Mouse (Mus musculus) heart, embryonic 16.5 days (tissue): ENCODE measurements around the gene Rps19bp1. TPM values are rescaled to one million over a fixed set of nuclear protein-coding genes. Genes with fewer than 3 reads are reported as not detected.

Experiments used
- ATAC-seq: fragments of 200-750 bp; cut with Nextera tagmentation; replicated peaks from 2 replicates; pipeline ENCODE4 v1.8.0; 2017; ENCODE audit warnings: moderate number of reproducible peaks; ENCODE audit not compliant: insufficient read depth, low FRiP score; ENCODE audit errors: extremely low read depth
- H3K27ac ChIP-seq: fragments of 300-500 bp; sonication (generic); 2 replicates; pipeline ENCODE4 v1.5.1; 2014; ENCODE audit warnings: mild to moderate bottlenecking, low read length, control low read depth, moderate library complexity
- H3K27me3 ChIP-seq: fragments of 300-500 bp; sonication (generic); 2 replicates; pipeline ENCODE4 v1.6.1; 2014; ENCODE audit warnings: low read length, mixed read lengths; ENCODE audit not compliant: control insufficient read depth, insufficient read depth
- H3K36me3 ChIP-seq: fragments of 300-500 bp; sonication (generic); 2 replicates; pipeline ENCODE4 v1.6.1; 2014; ENCODE audit not compliant: control insufficient read depth, insufficient read depth
- H3K4me1 ChIP-seq: fragments of 300-500 bp; sonication (generic); 2 replicates; pipeline ENCODE4 v1.6.1; 2014; ENCODE audit warnings: low read length, mixed read lengths; ENCODE audit not compliant: control insufficient read depth, insufficient read depth
- H3K4me2 ChIP-seq: fragments of 300-500 bp; sonication (generic); 2 replicates; pipeline ENCODE4 v1.6.1; 2014; ENCODE audit warnings: low read depth, mild to moderate bottlenecking, control low read depth, low read length
- H3K4me3 ChIP-seq: fragments of 300-500 bp; sonication (generic); 2 replicates; pipeline ENCODE4 v1.5.1; 2014; ENCODE audit warnings: mild to moderate bottlenecking, control low read depth, low read length
- H3K9ac ChIP-seq: fragments of 300-500 bp; sonication (generic); 2 replicates; pipeline ENCODE4 v1.6.1; 2014; ENCODE audit warnings: low read length, control low read depth
- H3K9me3 ChIP-seq: fragments of 300-500 bp; sonication (generic); replicated peaks from 2 replicates; pipeline ENCODE4 v1.6.1; 2016; ENCODE audit warnings: low read length; ENCODE audit not compliant: control insufficient read depth
- WGBS: fragments of 180-500 bp; shearing (Covaris S2); extraction: QIAGEN DNeasy Blood & Tissue Kit; methylation state at CpG from one replicate; pipeline ENCODE4 v1.1.7; 2014; 5-methylcytosine and 5-hydroxymethylcytosine counted together
- polyA plus RNA-seq: library from polyadenylated mRNA; unstranded; fragments of >200 nt; fragmentation: Nextera tagmentation; extraction: Ambion mirVana; gene quantifications from 2 replicates; pipeline ENCODE4 v1.2.1, GENCODE M21; 2015

Gene Rps19bp1
- polyA plus RNA-seq, 1 experiment from 2014 or later: 35.7 TPM

GRCm38 (mm10) chr15:80215716-80216479, 48.2 kb downstream of the Rps19bp1 start:
- ATAC-seq: no peak
- WGBS: 13% methylated on average over 9 of the region's 10 CpGs
- peaks cover 7% of the 10 kb centered on the region for H3K4me1 ChIP-seq
- H3K9me3 ChIP-seq: no peaks in the 10 kb centered on the region
- no peak overlapping the region for H3K4me2 ChIP-seq
- H3K9ac ChIP-seq: no peak overlapping the region
- H3K27ac ChIP-seq: no peak overlapping the region
- H3K27me3 ChIP-seq: no peaks in the 10 kb centered on the region
- H3K36me3 ChIP-seq: no peaks in the 10 kb centered on the region
- no peak overlapping the region for H3K4me3 ChIP-seq

DNA sequence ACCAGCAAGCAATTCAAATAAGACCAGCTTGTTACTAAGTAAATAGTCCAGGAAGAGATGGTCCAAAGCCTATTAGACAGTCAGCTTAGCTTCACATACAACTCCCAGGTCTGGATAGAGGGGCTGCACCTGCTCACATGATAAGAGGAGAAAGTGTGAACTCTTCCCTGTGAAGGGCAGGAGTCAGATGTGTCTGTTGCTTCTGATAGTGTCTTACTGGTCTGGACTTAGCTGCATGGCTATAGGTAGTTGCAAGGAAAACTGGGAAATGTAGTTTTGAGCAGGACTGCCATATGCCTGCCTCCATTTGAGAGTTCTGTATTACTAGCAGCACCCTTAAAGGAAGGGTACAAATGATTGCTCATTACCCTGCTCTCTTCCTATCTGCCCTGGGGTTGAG, 50.4 kb downstream of the Rps19bp1 start:
- no peak overlapping the region for H3K4me2 ChIP-seq
- no peaks in the 10 kb centered on the region for H3K9me3 ChIP-seq
- H3K4me1 ChIP-seq: no peaks in the 10 kb centered on the region
- H3K4me3 ChIP-seq: no peak overlapping the region
- no peaks in the 10 kb centered on the region for H3K36me3 ChIP-seq
- H3K27me3 ChIP-seq: no peaks in the 10 kb centered on the region
- no peak overlapping the region for H3K9ac ChIP-seq
- no peak for ATAC-seq
- no peak overlapping the region for H3K27ac ChIP-seq

Other genes starting within 250 kb of the Rps19bp1 start
- 3.2 and 4.6 TPM in 2 replicates for gene Pdgfb, start 249.3 kb downstream of the Rps19bp1 start, polyA plus RNA-seq
- 55.4 and 61.2 TPM in 2 replicates for gene Syngr1, start 173.0 kb downstream of the Rps19bp1 start, polyA plus RNA-seq
- 606 and 610 TPM in 2 replicates for gene Rpl3, start 172.4 kb downstream of the Rps19bp1 start, polyA plus RNA-seq
- gene Tab1, start 131.2 kb downstream of the Rps19bp1 start, polyA plus RNA-seq: 29.9 and 33.4 TPM in 2 replicates
- 1.3 and 1.5 TPM in 2 replicates for gene Mgat3, start 90.6 kb downstream of the Rps19bp1 start, polyA plus RNA-seq
- 26.1 and 30.0 TPM in 2 replicates for gene Mief1, start 30.3 kb downstream of the Rps19bp1 start, polyA plus RNA-seq
- gene AC140267.1, start 28.5 kb downstream of the Rps19bp1 start, polyA plus RNA-seq: 3.4 TPM in 1 of 2 replicates, not detected in the other
- gene Atf4, start 9.1 kb downstream of the Rps19bp1 start, polyA plus RNA-seq: 81.8 and 84.6 TPM in 2 replicates
- 0.02 TPM in 1 of 2 replicates, not detected in the other for gene Cacna1i, start 22.9 kb upstream of the Rps19bp1 start, polyA plus RNA-seq